Mouse (Mus musculus) limb, embryonic 14.5 days (tissue): ENCODE measurements around the gene Degs2. TPM values are rescaled to one million over a fixed set of nuclear protein-coding genes. Genes with fewer than 3 reads are reported as not detected.

Source experiments
- ATAC-seq: fragments of 200-750 bp; cut with Nextera tagmentation; 2 replicates; pipeline ENCODE4 v1.8.0; 2017; ENCODE audit warnings: low read depth, moderate number of reproducible peaks, moderate TSS enrichment; ENCODE audit not compliant: low FRiP score
- DNase-seq: peaks from one replicate; pipeline ENCODE4 v3.0.0-alpha.2; 2015; ENCODE audit warnings: low spot score
- H3K27ac ChIP-seq: fragments of 300-500 bp; sonication (generic); replicated peaks from 2 replicates; pipeline ENCODE4 v1.5.1; 2014; ENCODE audit warnings: low read depth, mild to moderate bottlenecking, low read length, moderate library complexity, mixed read lengths
- H3K27me3 ChIP-seq: fragments of 300-500 bp; sonication (generic); 2 replicates; pipeline ENCODE4 v1.6.1; 2014; ENCODE audit warnings: low read length, mixed read lengths; ENCODE audit not compliant: control insufficient read depth, insufficient read depth
- H3K36me3 ChIP-seq: fragments of 300-500 bp; sonication (generic); 2 replicates; pipeline ENCODE4 v1.6.1; 2014; ENCODE audit warnings: mild to moderate bottlenecking, low read length, moderate library complexity, mixed read lengths; ENCODE audit not compliant: control insufficient read depth, insufficient read depth
- H3K4me1 ChIP-seq: fragments of 300-500 bp; sonication (generic); 2 replicates; pipeline ENCODE4 v1.6.1; 2014; ENCODE audit warnings: antibody characterized with exemption, low read length, mixed read lengths; ENCODE audit not compliant: control insufficient read depth, insufficient read depth
- H3K4me2 ChIP-seq: fragments of 300-500 bp; sonication (generic); replicated peaks from 2 replicates; pipeline ENCODE4 v1.6.1; 2014; ENCODE audit warnings: low read depth, mild to moderate bottlenecking, low read length, moderate library complexity; ENCODE audit not compliant: severe bottlenecking
- H3K4me3 ChIP-seq: fragments of 300-500 bp; sonication (generic); replicated peaks from 2 replicates; pipeline ENCODE4 v1.5.1; 2014; ENCODE audit warnings: low read length
- H3K9ac ChIP-seq: fragments of 300-500 bp; sonication (generic); 2 replicates; pipeline ENCODE4 v1.6.1; 2014; ENCODE audit warnings: mild to moderate bottlenecking, low read depth, low read length, moderate library complexity; ENCODE audit not compliant: severe bottlenecking
- H3K9me3 ChIP-seq: fragments of 300-500 bp; sonication (generic); 2 replicates; pipeline ENCODE4 v1.6.1; 2016; ENCODE audit warnings: low read length; ENCODE audit not compliant: control insufficient read depth
- POLR2A ChIP-seq: fragments of 200-500 bp; IDR thresholded peaks from 2 replicates; pipeline ENCODE4 v1.8.0; 2012; ENCODE audit warnings: inconsistent platforms, mild to moderate bottlenecking, moderate library complexity, borderline replicate concordance; ENCODE audit not compliant: insufficient read depth, insufficient read length; ENCODE audit errors: extremely low read depth
- WGBS: fragments of 180-500 bp; shearing (Covaris S2); extraction: QIAGEN DNeasy Blood & Tissue Kit; methylation state at CpG from one replicate; pipeline ENCODE4 v1.1.7; 2014; 5-methylcytosine and 5-hydroxymethylcytosine counted together
- polyA plus RNA-seq, 2 experiments: library from polyadenylated mRNA; depleted of rRNA in 1 of 2; stranded (reverse) in 1 of 2; unstranded in 1 of 2; fragments of >200 nt; fragmentation: Nextera tagmentation in 1 of 2; extraction: Ambion mirVana in 1 of 2; gene quantifications; 2 replicates each; pipeline versions ENCODE4 v1.2.1 to v1.2.3; 2012 to 2014

Degs2 gene
- polyA plus RNA-seq, 2 experiments, result 1.1 TPM; not detected in 1

GRCm38 (mm10) chr12:108700037-108700436 is 2.1 kb downstream of the Degs2 start:
- H3K27ac ChIP-seq, result no peak overlapping the region
- no peak for ATAC-seq
- no peaks in the 10 kb centered on the region; the same call in 1 of the 2 replicates for H3K4me1 ChIP-seq
- H3K36me3 ChIP-seq, result no peaks in the 10 kb centered on the region
- H3K27me3 ChIP-seq, result peaks cover 27% of the 10 kb centered on the region
- no peak overlapping the region for H3K4me2 ChIP-seq
- H3K4me3 ChIP-seq, result no peak overlapping the region
- TF ChIP-seq POLR2A, result no peak
- no peak overlapping the region for H3K9ac ChIP-seq
- no peaks in the 10 kb centered on the region for H3K9me3 ChIP-seq
- 75% methylated on average over 5 of the region's 5 CpGs for WGBS
- no peak for DNase-seq

DNA sequence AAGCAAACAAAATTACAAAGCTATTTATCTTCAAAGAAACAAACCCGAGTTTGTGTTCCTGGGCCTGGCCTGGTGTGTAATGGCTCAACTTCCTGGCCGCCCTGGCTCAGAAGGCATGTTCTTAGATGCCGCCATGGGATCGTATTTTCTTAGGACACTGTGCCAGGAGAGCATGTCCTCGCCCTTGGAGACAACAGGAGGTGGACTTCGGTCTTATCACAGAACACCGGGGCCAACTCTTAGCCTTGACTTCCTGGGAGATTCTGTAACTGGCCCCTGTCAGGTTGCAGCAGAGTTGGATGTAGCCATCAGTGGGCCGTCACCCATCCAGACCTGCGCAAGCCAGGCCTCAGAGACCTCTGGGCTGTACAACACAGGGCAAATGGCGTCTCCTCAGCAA is 2.5 kb downstream of the Degs2 start:
- no peaks in the 10 kb centered on the region; the same call in 1 of the 2 replicates for H3K4me1 ChIP-seq
- H3K4me3 ChIP-seq, result no peak overlapping the region
- H3K4me2 ChIP-seq, result no peak overlapping the region
- H3K9me3 ChIP-seq, result no peaks in the 10 kb centered on the region
- H3K9ac ChIP-seq, result no peak overlapping the region
- no peak overlapping the region for H3K27ac ChIP-seq
- H3K27me3 ChIP-seq, result peaks cover 27% of the 10 kb centered on the region
- no peak for ATAC-seq
- WGBS, result 76% methylated on average over 10 of the region's 10 CpGs
- no peak for DNase-seq
- TF ChIP-seq POLR2A, result no peak
- H3K36me3 ChIP-seq, result no peaks in the 10 kb centered on the region

DNA sequence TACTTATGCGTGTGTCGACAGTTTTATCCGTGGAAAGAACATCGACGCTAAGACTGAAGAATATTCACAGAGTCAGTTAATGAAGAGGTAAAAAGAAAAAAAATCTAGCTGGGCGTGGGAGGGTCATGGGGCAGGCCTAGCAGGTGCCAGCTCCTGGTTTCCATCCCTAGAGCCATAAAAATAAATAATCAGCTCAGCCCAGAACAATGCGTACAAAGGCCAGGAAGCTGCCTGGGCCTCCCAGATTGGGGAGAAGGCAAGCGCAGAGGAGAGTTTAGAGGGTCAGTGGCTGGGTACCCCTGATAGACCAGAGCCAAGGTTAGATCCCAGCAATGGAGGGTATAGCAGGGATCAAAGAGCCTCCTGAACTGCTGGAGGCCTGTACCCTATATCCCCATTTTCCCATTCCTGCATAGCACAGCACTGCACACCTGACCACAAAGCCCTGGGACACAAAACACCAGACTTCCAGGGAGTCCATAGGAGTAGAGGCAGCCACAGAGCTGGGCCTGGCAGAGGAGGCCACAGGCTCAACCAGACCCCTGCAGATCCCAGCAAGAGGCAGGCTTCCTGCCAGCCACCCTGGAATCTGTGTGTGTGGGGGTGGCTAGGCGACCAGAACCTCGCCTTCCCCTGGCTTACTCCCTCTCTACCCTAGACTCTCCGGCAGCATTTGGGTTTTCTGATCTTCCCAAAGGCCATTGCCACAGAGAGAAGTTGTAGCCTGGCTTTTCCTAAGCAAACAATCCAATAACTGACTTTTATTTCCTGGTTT is 3.2 kb downstream of the Degs2 start:
- TF ChIP-seq POLR2A, result no peak
- peaks cover 27% of the 10 kb centered on the region for H3K27me3 ChIP-seq
- no peak for DNase-seq
- H3K27ac ChIP-seq, result no peak overlapping the region
- 68% methylated on average over 11 of the region's 11 CpGs for WGBS
- no peak overlapping the region for H3K9ac ChIP-seq
- H3K4me1 ChIP-seq, result no peaks in the 10 kb centered on the region; the same call in 1 of the 2 replicates
- no peak for ATAC-seq
- H3K36me3 ChIP-seq, result no peaks in the 10 kb centered on the region
- no peak overlapping the region for H3K4me2 ChIP-seq
- no peak overlapping the region for H3K4me3 ChIP-seq
- no peaks in the 10 kb centered on the region for H3K9me3 ChIP-seq

GRCm38 (mm10) chr12:108694223-108694622 is 7.9 kb downstream of the Degs2 start:
- TF ChIP-seq POLR2A, result no peak
- Histone ChIP-seq H3K27me3 (no peaks in the 10 kb centered on the region), H3K4me2 (no peak overlapping the region), H3K4me3 (no peak overlapping the region), H3K9ac (no peak overlapping the region), H3K4me1 (no peaks in the 10 kb centered on the region), H3K9me3 (no peaks in the 10 kb centered on the region), H3K27ac (no peak overlapping the region), H3K36me3 (peaks cover 7% of the 10 kb centered on the region)
- 90% methylated on average over 1 of the region's 1 CpGs for WGBS
- DNase-seq (no peak), ATAC-seq (no peak)

DNA sequence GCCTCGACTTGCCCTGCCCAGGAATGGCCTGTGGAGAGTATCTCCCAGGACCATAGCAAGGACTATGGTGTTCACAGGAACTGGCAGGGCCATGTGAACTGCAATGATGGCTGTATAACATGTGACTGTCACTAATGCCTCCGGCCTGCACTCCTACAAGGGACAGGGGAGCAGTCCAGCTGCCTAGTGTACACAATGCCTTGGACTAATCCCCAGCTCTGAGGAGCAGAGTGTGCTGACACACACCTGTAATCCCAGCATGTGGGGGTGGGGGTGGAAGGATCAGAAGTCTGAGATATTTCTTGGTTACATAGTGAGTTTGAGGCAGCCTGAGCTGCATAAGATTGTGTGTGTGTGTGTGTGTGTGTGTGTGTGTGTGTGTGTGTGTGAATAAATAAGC is 8.5 kb downstream of the Degs2 start:
- 75% methylated on average over 2 of the region's 2 CpGs for WGBS
- no peak for TF ChIP-seq POLR2A
- Histone ChIP-seq H3K4me1 (no peaks in the 10 kb centered on the region), H3K36me3 (peaks cover 14% of the 10 kb centered on the region), H3K27ac (no peak overlapping the region), H3K9ac (no peak overlapping the region), H3K9me3 (no peaks in the 10 kb centered on the region), H3K4me2 (no peak overlapping the region), H3K27me3 (no peaks in the 10 kb centered on the region), H3K4me3 (no peak overlapping the region)
- DNase-seq (no peak), ATAC-seq (no peak)
